Mouse (Mus musculus) kidney, postnatal 0 days (tissue): ENCODE results near the gene Ranbp1. TPM values are rescaled to one million over a fixed set of nuclear protein-coding genes. Genes with fewer than 3 reads are reported as not detected.

Experiments used
- ATAC-seq: fragments of 200-750 bp; cut with Nextera tagmentation; replicated peaks from 2 replicates; pipeline ENCODE4 v1.8.0; 2017; ENCODE audit warnings: low read depth, moderate number of reproducible peaks, moderate TSS enrichment, moderate library complexity; ENCODE audit not compliant: low FRiP score
- DNase-seq: peaks from one replicate; pipeline ENCODE4 v3.0.0-alpha.2; 2016; ENCODE audit warnings: low spot score
- H3K27ac ChIP-seq: fragments of 300-500 bp; sonication (generic); 2 replicates; pipeline ENCODE4 v1.5.1; 2014; ENCODE audit warnings: mild to moderate bottlenecking
- H3K27me3 ChIP-seq: fragments of 300-500 bp; sonication (generic); 2 replicates; pipeline ENCODE4 v1.6.1; 2014; ENCODE audit warnings: low read length, mixed read lengths; ENCODE audit not compliant: insufficient read depth
- H3K36me3 ChIP-seq: fragments of 300-500 bp; sonication (generic); 2 replicates; pipeline ENCODE4 v1.6.1; 2014; ENCODE audit warnings: low read length, mixed read lengths; ENCODE audit not compliant: insufficient read depth
- H3K4me1 ChIP-seq: fragments of 300-500 bp; sonication (generic); replicated peaks from 2 replicates; pipeline ENCODE4 v1.6.1; 2014; ENCODE audit warnings: antibody characterized with exemption, low read length, mixed read lengths; ENCODE audit not compliant: insufficient read depth
- H3K4me2 ChIP-seq: fragments of 300-500 bp; sonication (generic); 2 replicates; pipeline ENCODE4 v1.6.1; 2014; ENCODE audit warnings: mild to moderate bottlenecking, low read length, moderate library complexity, mixed read lengths
- H3K4me3 ChIP-seq: fragments of 300-500 bp; sonication (generic); replicated peaks from 2 replicates; pipeline ENCODE4 v1.5.1; 2014; ENCODE audit warnings: low read depth, low read length
- H3K9ac ChIP-seq: fragments of 300-500 bp; sonication (generic); 2 replicates; pipeline ENCODE4 v1.6.1; 2014; ENCODE audit warnings: low read depth, low read length
- H3K9me3 ChIP-seq: fragments of 300-500 bp; sonication (generic); replicated peaks from 2 replicates; pipeline ENCODE4 v1.6.1; 2016; ENCODE audit warnings: low read length, inconsistent platforms, mixed read lengths
- CTCF ChIP-seq: IDR thresholded peaks from 2 replicates; pipeline ENCODE4 v1.5.1; 2016; ENCODE audit warnings: antibody characterized with exemption, low read depth, mild to moderate bottlenecking, moderate library complexity
- WGBS: fragments of 180-500 bp; shearing (Covaris S2); extraction: QIAGEN DNeasy Blood & Tissue Kit; methylation state at CpG from one replicate; pipeline ENCODE4 v1.1.7; 2014; 5-methylcytosine and 5-hydroxymethylcytosine counted together
- polyA plus RNA-seq: library from polyadenylated mRNA; unstranded; fragments of >200 nt; fragmentation: Nextera tagmentation; extraction: Ambion mirVana; gene quantifications from 2 replicates; pipeline ENCODE4 v1.2.1, GENCODE M21; 2015

Gene Ranbp1
- polyA plus RNA-seq, 1 experiment from 2014 or later, result 457 TPM

DNA sequence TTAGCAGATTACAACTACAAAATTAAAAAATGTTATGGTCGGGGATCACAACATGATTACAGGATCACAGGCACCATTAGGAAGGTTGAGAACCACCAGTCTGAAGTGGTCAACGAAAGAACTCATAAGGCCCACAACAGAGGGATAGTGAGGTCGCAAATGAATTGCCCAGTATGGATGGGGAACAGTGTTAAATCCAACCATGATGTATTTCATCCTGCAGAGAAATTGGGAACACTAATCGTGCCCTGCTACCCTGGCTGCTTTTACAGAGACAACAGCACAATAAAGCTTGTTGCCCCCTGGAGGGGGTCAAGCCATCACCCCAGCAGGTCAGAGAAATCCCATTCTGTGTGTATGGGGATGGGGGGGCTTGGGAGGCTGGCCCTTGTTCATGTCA lies 1.7 kb upstream of the Ranbp1 start:
- Histone ChIP-seq H3K36me3 (peaks cover 42% of the 10 kb centered on the region), H3K4me2 (peak overlapping the region; percentile 94), H3K27ac (no peak overlapping the region), H3K27me3 (no peaks in the 10 kb centered on the region), H3K9me3 (no peaks in the 10 kb centered on the region), H3K9ac (0 out of 2 replicates have a peak overlapping the region, but pooled peaks have one; percentile 90), H3K4me1 (peaks cover 23% of the 10 kb centered on the region; the same call in 1 of the 2 replicates), H3K4me3 (no peak overlapping the region; the same call in 1 of the 2 replicates)
- no peak for DNase-seq
- no peak for ATAC-seq
- no peak for TF ChIP-seq CTCF
- 51% methylated on average over 4 of the region's 4 CpGs for WGBS

DNA sequence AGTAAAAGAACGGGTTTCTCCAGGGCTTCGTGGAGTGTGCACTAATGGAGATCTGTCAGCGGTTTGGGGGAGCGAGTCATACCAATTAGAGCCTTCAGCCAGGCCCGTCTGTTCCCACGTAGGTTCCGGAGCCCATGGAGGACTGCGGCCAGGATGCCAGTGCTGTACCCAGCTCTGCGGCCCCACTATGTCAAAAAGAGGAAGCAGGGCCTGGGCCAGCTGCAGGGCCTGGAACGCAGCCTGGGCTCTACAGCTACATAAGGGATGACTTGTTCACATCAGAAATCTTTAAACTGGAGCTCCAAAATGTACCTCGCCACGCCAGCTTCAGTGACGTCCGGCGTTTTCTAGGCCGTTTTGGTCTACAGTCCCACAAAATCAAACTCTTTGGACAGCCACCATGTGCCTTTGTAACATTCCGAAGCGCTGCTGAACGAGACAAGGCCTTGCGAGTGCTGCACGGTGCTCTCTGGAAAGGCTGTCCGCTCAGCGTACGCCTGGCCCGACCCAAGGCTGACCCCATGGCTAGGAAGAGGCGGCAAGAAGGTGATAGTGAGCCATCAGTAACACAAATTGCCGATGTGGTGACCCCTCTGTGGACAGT lies 934 bp upstream of the Ranbp1 start:
- H3K9ac ChIP-seq, result peak overlapping the region; percentile 90
- H3K4me2 ChIP-seq, result peak overlapping the region; percentile 94
- peak overlapping the region; percentile 92 for H3K4me3 ChIP-seq
- 2% methylated on average over 27 of the region's 27 CpGs for WGBS
- no peaks in the 10 kb centered on the region for H3K9me3 ChIP-seq
- peak overlapping the region; percentile 93 for H3K27ac ChIP-seq
- H3K4me1 ChIP-seq, result peaks cover 23% of the 10 kb centered on the region; the same call in 1 of the 2 replicates
- DNase-seq (peak; percentile 57), ATAC-seq (no peak)
- H3K27me3 ChIP-seq, result no peaks in the 10 kb centered on the region
- peaks cover 46% of the 10 kb centered on the region for H3K36me3 ChIP-seq
- TF ChIP-seq CTCF, result no peak

GRCm38 (mm10) chr16:18247521-18248399 lies 772 bp downstream of the Ranbp1 start:
- peak; percentile 0; the same call in 1 of the 2 replicates for ATAC-seq

GRCm38 (mm10) chr16:18241581-18241980 lies 7.0 kb downstream of the Ranbp1 start:
- Histone ChIP-seq H3K4me3 (no peak overlapping the region), H3K27me3 (no peaks in the 10 kb centered on the region), H3K4me1 (0 out of 2 replicates have a peak, but pooled peaks cover 4% of the 10 kb centered on the region), H3K27ac (no peak overlapping the region), H3K9ac (no peak overlapping the region), H3K36me3 (peaks cover 56% of the 10 kb centered on the region), H3K4me2 (no peak overlapping the region), H3K9me3 (no peaks in the 10 kb centered on the region)
- WGBS, result 92% methylated on average over 10 of the region's 10 CpGs
- no peak for DNase-seq
- no peak for TF ChIP-seq CTCF
- ATAC-seq, result no peak

More at GRCm38 (mm10) chr16:18247521-18248399, 772 bp downstream of the Ranbp1 start:
- peak; percentile 51 for DNase-seq
- Histone ChIP-seq H3K27me3 (no peaks in the 10 kb centered on the region), H3K4me2 (peak overlapping the region; percentile 94), H3K9ac (peak overlapping the region; percentile 90), H3K4me3 (peak overlapping the region; percentile 92), H3K4me1 (peaks cover 23% of the 10 kb centered on the region; the same call in 1 of the 2 replicates), H3K27ac (peak overlapping the region; percentile 93), H3K36me3 (peaks cover 41% of the 10 kb centered on the region), H3K9me3 (no peaks in the 10 kb centered on the region)
- under 1% methylated on average over 33 of the region's 33 CpGs for WGBS
- no peak for TF ChIP-seq CTCF

DNA sequence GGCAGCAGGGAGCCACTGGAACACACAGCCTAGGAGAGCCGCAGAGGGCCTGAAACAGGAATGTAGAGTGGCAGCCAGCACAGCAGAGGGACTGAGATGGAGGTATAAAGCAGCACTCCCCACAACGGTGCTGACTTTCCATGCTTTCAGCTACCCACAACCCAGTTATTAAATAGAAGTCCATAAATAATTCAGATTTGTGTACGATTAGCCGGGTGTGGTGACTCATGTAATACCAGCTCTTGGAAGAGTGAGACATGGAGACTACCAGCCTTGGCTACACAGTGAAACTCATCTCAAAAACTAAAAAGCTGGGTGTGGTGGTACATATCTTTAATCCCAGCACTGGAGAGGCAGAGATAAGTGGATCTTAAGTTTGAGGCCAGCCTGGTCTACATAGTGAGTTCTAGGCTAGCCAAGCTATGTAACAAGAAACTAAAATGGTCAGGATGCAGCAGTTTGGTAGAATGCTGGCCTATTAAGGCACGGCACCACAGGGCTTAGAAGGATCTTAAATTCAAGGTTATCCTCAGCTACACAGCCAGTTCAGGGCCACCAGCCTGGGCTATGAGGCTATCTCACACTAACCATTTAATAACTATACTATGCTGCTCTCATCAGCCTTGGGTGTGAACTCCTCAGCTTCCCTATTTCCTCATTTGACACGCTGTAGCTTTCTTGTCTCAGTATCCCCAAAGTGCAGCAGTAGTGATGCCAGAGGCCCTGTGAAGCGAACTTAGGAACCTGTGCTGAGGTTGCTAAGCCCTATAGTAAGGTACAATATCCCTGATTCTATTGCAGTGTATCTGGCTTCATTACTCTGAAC lies 11.6 kb downstream of the Ranbp1 start:
- Histone ChIP-seq H3K36me3 (peaks cover 25% of the 10 kb centered on the region), H3K27ac (no peak overlapping the region), H3K27me3 (no peaks in the 10 kb centered on the region), H3K4me2 (no peak overlapping the region), H3K9ac (no peak overlapping the region), H3K4me1 (peaks cover 22% of the 10 kb centered on the region), H3K4me3 (no peak overlapping the region), H3K9me3 (no peaks in the 10 kb centered on the region)
- DNase-seq (no peak), ATAC-seq (no peak)
- no peak for TF ChIP-seq CTCF
- 76% methylated on average over 7 of the region's 7 CpGs for WGBS
